Mouse (Mus musculus): ENCODE data around the gene Itga1.

DNA sequence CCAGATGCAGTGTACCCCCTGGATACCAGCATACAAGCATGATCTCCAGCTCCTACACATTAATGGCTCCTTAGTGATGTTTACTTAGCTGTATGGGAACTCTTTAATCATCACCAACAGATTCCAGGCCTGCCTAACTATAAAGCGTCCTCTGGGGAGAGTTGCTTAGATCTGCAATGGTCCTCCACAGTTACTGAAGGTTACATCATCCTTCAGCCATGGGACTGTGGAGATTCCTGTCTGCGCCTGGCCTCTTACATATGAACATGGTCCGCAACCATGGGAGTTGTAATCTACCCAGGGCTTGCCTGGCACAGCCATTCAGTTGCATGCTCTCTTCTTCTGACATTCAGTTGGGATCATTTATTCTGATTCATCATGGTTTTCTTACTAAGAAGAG is 129.9 kb downstream of the Itga1 start:
- no peak for TF ChIP-seq ZNF384 (IDR thresholded peaks at IDR 0.05; ENCODE audit: low read depth, low read length)
- TF ChIP-seq CTCF (conservative IDR thresholded peaks at IDR 0.05 in 1 of 2, IDR thresholded peaks at IDR 0.05 in 1 of 2; ENCODE audit: low read depth in 2 of 2, low read length in 2 of 2): no peak
- no peak for TF ChIP-seq RAD21 (IDR thresholded peaks at IDR 0.05; ENCODE audit: low read depth, low read length)
- no peak for TF ChIP-seq JUND (conservative IDR thresholded peaks at IDR 0.05; ENCODE audit: low read depth, low read length)
- TF ChIP-seq KAT2A (IDR thresholded peaks at IDR 0.05; ENCODE audit: insufficient replicate concordance, low read length): no peak
- TF ChIP-seq SMC3 (IDR thresholded peaks at IDR 0.05; ENCODE audit: low read depth, low read length): no peak
- no peak for TF ChIP-seq RCOR1 (conservative IDR thresholded peaks at IDR 0.05; ENCODE audit: low read depth, low read length)
- no peak for TF ChIP-seq E2F4 (IDR thresholded peaks at IDR 0.05; ENCODE audit: insufficient replicate concordance, low read depth, low read length)
- TF ChIP-seq POLR2A (IDR thresholded peaks at IDR 0.05; ENCODE audit: low read depth, low read length): no peak
- no peak for TF ChIP-seq USF2 (conservative IDR thresholded peaks at IDR 0.05; ENCODE audit: low read depth, low read length)
- no peak for TF ChIP-seq CHD1 (IDR thresholded peaks at IDR 0.05; ENCODE audit: low read depth, low read length)
- no peak for TF ChIP-seq ZKSCAN1 (IDR thresholded peaks at IDR 0.05; ENCODE audit: borderline replicate concordance, low read depth, low read length)
